Mouse (Mus musculus) thymus, adult 2 months (tissue): ENCODE measurements around the gene Ap2m1. TPM values are rescaled to one million over a fixed set of nuclear protein-coding genes. Genes with fewer than 3 reads are reported as not detected.
"Not testable (repeated sequence)": the region's sequence is repeated elsewhere in the genome, so short reads cannot be mapped to it uniquely, and the experiment has no call there.

Source experiments
- DNase-seq: peaks from one replicate; pipeline ENCODE4 v3.0.0; 2021
- H3K27ac ChIP-seq: fragments of 200-500 bp; 2 replicates; pipeline ENCODE4 v1.5.1; 2012; ENCODE audit warnings: low read length, control low read depth; ENCODE audit not compliant: control insufficient read depth, insufficient read depth
- H3K27me3 ChIP-seq: fragments of 200-500 bp; 2 replicates; pipeline ENCODE4 v1.6.1; 2012; ENCODE audit warnings: mild to moderate bottlenecking, low read length, moderate library complexity, mixed read lengths; ENCODE audit not compliant: control insufficient read depth, insufficient read depth
- H3K36me3 ChIP-seq: fragments of 200-500 bp; 2 replicates; pipeline ENCODE4 v1.6.1; 2012; ENCODE audit warnings: mild to moderate bottlenecking, low read length, moderate library complexity; ENCODE audit not compliant: control insufficient read depth, insufficient read depth
- H3K4me1 ChIP-seq: fragments of 200-500 bp; replicated peaks from 2 replicates; pipeline ENCODE4 v1.6.1; 2012; ENCODE audit warnings: low read length; ENCODE audit not compliant: control insufficient read depth, insufficient read depth
- H3K4me3 ChIP-seq: fragments of 200-500 bp; 2 replicates; pipeline ENCODE4 v1.5.1; 2012; ENCODE audit warnings: mild to moderate bottlenecking, low read length, control low read depth, moderate library complexity; ENCODE audit not compliant: control insufficient read depth, insufficient read depth
- CTCF ChIP-seq: fragments of 200-500 bp; IDR thresholded peaks from 2 replicates; pipeline ENCODE4 v1.5.1; 2012; ENCODE audit warnings: mild to moderate bottlenecking, control low read depth, low read length, moderate library complexity, borderline replicate concordance; ENCODE audit not compliant: control insufficient read depth, poor library complexity, insufficient read depth; ENCODE audit errors: extremely low read depth
- POLR2A ChIP-seq: fragments of 200-500 bp; IDR thresholded peaks from 2 replicates; pipeline ENCODE4 v1.6.1; 2012; ENCODE audit warnings: mild to moderate bottlenecking, low read length, control low read depth, moderate library complexity; ENCODE audit not compliant: control insufficient read depth, poor library complexity, insufficient read depth; ENCODE audit errors: extremely low read depth
- WGBS: fragments of 180-500 bp; shearing (Covaris S2); methylation state at CpG from one replicate; pipeline ENCODE4 v1.1.7; 2018; 5-methylcytosine and 5-hydroxymethylcytosine counted together
- polyA plus RNA-seq: library from polyadenylated mRNA; depleted of rRNA; stranded (reverse); fragments of >200 nt; gene quantifications from 2 replicates; pipeline ENCODE4 v1.2.3, GENCODE M21; 2012; rRNA removed

Gene Ap2m1
- 512 and 578 TPM in 2 replicates for polyA plus RNA-seq

GRCm38 (mm10) chr16:20535296-20536080, at the start of gene Ap2m1:
Gene Ap2m1, plus strand, starts transcription at chr16:20535478.
- under 1% methylated on average over 52 of the region's 52 CpGs for WGBS
- peak; percentile 42; the same call in 1 of the 2 replicates for TF ChIP-seq POLR2A
- TF ChIP-seq CTCF: no peak
- no peaks in the 10 kb centered on the region for H3K27me3 ChIP-seq
- H3K4me3 ChIP-seq: peak within 1 kb of the TSS; percentile 77
- no peak within 1 kb of the TSS for H3K27ac ChIP-seq
- peak; percentile 92 for DNase-seq
- H3K4me1 ChIP-seq: peaks cover 18% of the 10 kb centered on the region
- peaks cover 28% of the 10 kb centered on the region for H3K36me3 ChIP-seq

- no peak overlapping the region for H3K27ac ChIP-seq
- WGBS: 85% methylated on average over 3 of the region's 3 CpGs
- TF ChIP-seq POLR2A: no peak
- no peak for TF ChIP-seq CTCF
Observed at GRCm38 (mm10) chr16:20486048-20486447, 49.2 kb upstream of the Ap2m1 start.

DNA sequence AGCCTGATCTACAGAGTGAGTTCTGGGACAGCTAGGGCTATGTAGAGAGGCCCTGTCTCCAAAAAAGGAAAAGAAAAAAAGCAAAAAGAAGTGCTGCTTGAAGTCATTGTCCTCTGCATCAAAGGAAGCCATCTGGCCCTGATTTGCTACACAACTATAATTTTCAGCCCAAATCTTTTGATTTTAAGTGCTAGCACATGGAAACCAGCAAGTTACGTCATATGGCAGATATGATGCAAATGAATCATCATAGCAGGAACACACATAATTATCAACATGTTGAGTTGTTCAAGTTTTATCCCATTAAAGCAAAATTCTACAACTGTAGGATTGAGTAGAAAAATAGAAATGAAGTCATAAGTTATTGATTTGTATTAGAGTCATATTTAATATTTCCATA, 47.1 kb upstream of the Ap2m1 start:
- H3K27me3 ChIP-seq: no peaks in the 10 kb centered on the region
- H3K36me3 ChIP-seq: no peaks in the 10 kb centered on the region
- no peak overlapping the region for H3K4me3 ChIP-seq
- 94% methylated on average over 1 of the region's 1 CpGs for WGBS
- DNase-seq: no peak
- no peak overlapping the region for H3K27ac ChIP-seq
- TF ChIP-seq POLR2A: no peak
- no peak for TF ChIP-seq CTCF
- no peaks in the 10 kb centered on the region for H3K4me1 ChIP-seq

More at GRCm38 (mm10) chr16:20486048-20486447, 49.2 kb upstream of the Ap2m1 start:
- no peaks in the 10 kb centered on the region for H3K4me1 ChIP-seq
- H3K4me3 ChIP-seq: no peak overlapping the region
- no peak for DNase-seq
- H3K36me3 ChIP-seq: no peaks in the 10 kb centered on the region
- no peaks in the 10 kb centered on the region for H3K27me3 ChIP-seq

DNA sequence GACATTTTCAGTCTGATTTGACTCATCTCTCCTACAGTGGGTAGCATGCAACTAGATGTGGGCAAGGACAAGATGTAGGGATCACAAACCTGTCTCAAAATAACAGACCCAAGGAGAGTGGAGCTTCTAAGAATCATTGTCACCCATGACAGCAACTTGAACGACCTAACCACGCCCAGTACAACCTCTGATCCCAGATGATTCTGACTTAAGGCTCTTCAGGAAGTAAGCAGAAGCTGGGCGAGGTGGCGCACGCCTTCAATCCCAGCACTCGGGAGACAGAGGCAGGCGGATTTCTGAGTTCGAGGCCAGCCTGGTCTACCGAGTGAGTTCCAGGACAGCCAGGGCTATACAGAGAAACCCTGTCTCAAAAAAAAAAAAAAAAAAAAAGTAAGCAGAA, 46.5 kb upstream of the Ap2m1 start:
- 88% methylated on average over 9 of the region's 9 CpGs for whole genome bisulfite sequencing
- DNase-seq, H3K27me3 ChIP-seq, H3K4me3 ChIP-seq, H3K36me3 ChIP-seq, H3K27ac ChIP-seq, H3K4me1 ChIP-seq: not testable (repeated sequence)

DNA sequence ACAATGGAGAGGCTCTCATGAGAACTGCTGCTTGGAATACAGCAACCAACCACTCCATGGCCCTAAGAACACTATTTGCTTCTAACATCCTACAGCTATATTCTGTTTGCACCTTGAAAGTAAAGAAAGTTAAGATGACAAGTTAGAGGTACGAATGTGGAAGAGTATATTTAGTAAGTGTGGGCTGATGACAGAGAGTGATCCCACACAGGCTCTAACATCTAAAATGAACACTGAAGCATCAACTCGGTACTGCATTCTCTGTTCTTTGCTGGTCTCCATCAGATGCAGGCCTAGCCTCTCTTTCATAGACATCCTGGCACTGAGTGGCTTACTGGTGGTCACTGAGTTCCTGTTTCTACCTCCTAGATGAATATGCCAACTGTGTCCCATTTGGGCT, 46.0 kb upstream of the Ap2m1 start:
- H3K27me3 ChIP-seq: no peaks in the 10 kb centered on the region
- DNase-seq: no peak
- TF ChIP-seq CTCF (no peak), POLR2A (no peak)
- H3K36me3 ChIP-seq: no peaks in the 10 kb centered on the region
- WGBS: 91% methylated on average over 2 of the region's 2 CpGs
- no peak overlapping the region for H3K27ac ChIP-seq
- H3K4me3 ChIP-seq: no peak overlapping the region
- no peaks in the 10 kb centered on the region for H3K4me1 ChIP-seq

GRCm38 (mm10) chr16:20490581-20490980, 44.7 kb upstream of the Ap2m1 start:
- Histone ChIP-seq H3K27me3 (no peaks in the 10 kb centered on the region), H3K27ac (no peak overlapping the region), H3K4me1 (no peaks in the 10 kb centered on the region), H3K36me3 (no peaks in the 10 kb centered on the region), H3K4me3 (no peak overlapping the region)
- TF ChIP-seq CTCF: no peak
- TF ChIP-seq POLR2A: no peak
- DNase-seq: no peak
- WGBS: 53% methylated on average over 2 of the region's 2 CpGs

GRCm38 (mm10) chr16:20491301-20491700, 44.0 kb upstream of the Ap2m1 start:
- H3K36me3 ChIP-seq: no peaks in the 10 kb centered on the region
- no peak for DNase-seq
- no peaks in the 10 kb centered on the region for H3K4me1 ChIP-seq
- no peak overlapping the region for H3K4me3 ChIP-seq
- H3K27ac ChIP-seq: no peak overlapping the region
- 90% methylated on average over 2 of the region's 2 CpGs for WGBS
- H3K27me3 ChIP-seq: no peaks in the 10 kb centered on the region
- TF ChIP-seq CTCF (no peak), POLR2A (no peak)
